Mouse (Mus musculus): ENCODE results near the gene Ankrd40. TPM values are rescaled to one million over a fixed set of nuclear protein-coding genes. Genes with fewer than 3 reads are reported as not detected.

The Ankrd40 gene
- 132 and 151 TPM in 2 replicates for polyA plus RNA-seq (2012; rRNA removed)

- no peak for DNase-seq (ENCODE audit: low read depth)
These were observed at the start of gene Ankrd40 for GRCm38 (mm10) chr11:94327693-94328643. Ankrd40 (plus strand) TSS chr11:94328001.

- DNase-seq (ENCODE audit: low read depth): peak; percentile 58
These were observed 46.3 kb upstream of the Ankrd40 start, which contains the start of gene Gm21885 for GRCm38 (mm10) chr11:94281199-94282181. Gm21885 (plus strand) TSS chr11:94281873.

- no peak for DNase-seq (ENCODE audit: low read depth)
These were observed 45.5 kb upstream of the Ankrd40 start for GRCm38 (mm10) chr11:94282291-94282690.

GRCm38 (mm10) chr11:94283536-94284099 lies 44.2 kb upstream of the Ankrd40 start:
- DNase-seq (ENCODE audit: low read depth): no peak

GRCm38 (mm10) chr11:94285886-94286574 lies 41.8 kb upstream of the Ankrd40 start:
- no peak for DNase-seq (ENCODE audit: low read depth)

- DNase-seq (ENCODE audit: low read depth): no peak
These were observed 40.7 kb upstream of the Ankrd40 start for GRCm38 (mm10) chr11:94287105-94287504.

GRCm38 (mm10) chr11:94290062-94290740 lies 37.6 kb upstream of the Ankrd40 start:
- no peak for DNase-seq (ENCODE audit: low read depth)

GRCm38 (mm10) chr11:94294996-94295845 lies 32.6 kb upstream of the Ankrd40 start:
- no peak for DNase-seq (ENCODE audit: low read depth)

GRCm38 (mm10) chr11:94312733-94313132 lies 15.1 kb upstream of the Ankrd40 start:
- no peak for DNase-seq (ENCODE audit: low read depth)

- DNase-seq (ENCODE audit: low read depth): no peak
These were observed 13.6 kb upstream of the Ankrd40 start for GRCm38 (mm10) chr11:94314098-94314652.

GRCm38 (mm10) chr11:94315308-94315707 lies 12.5 kb upstream of the Ankrd40 start:
- DNase-seq (ENCODE audit: low read depth): no peak

GRCm38 (mm10) chr11:94316528-94316927 lies 11.3 kb upstream of the Ankrd40 start:
- DNase-seq (ENCODE audit: low read depth): no peak

GRCm38 (mm10) chr11:94317014-94317413 lies 10.8 kb upstream of the Ankrd40 start:
- DNase-seq (ENCODE audit: low read depth): no peak

- DNase-seq (ENCODE audit: low read depth): no peak
These were observed 10.3 kb upstream of the Ankrd40 start for GRCm38 (mm10) chr11:94317515-94317914.

- no peak for DNase-seq (ENCODE audit: low read depth)
These were observed 9.7 kb upstream of the Ankrd40 start for GRCm38 (mm10) chr11:94318056-94318455.

- no peak for DNase-seq (ENCODE audit: low read depth)
These were observed 6.6 kb upstream of the Ankrd40 start for GRCm38 (mm10) chr11:94320969-94321930.

GRCm38 (mm10) chr11:94321931-94322400 lies 5.8 kb upstream of the Ankrd40 start, which contains the start of gene Luc7l3:
Luc7l3 (minus strand) TSS chr11:94321988.
- DNase-seq (ENCODE audit: low read depth): no peak

- no peak for DNase-seq (ENCODE audit: low read depth)
These were observed 5.2 kb upstream of the Ankrd40 start for GRCm38 (mm10) chr11:94322636-94323035.

Data from gonadal fat pad, adult 2 months (tissue).